8 mouse cellular contexts compared by ENCODE assay signal in genomic region chr17:70737424-70737823, GRCm38 (mm10).
A peak's percentile ranks its signal among the peaks of the same experiment; 100 is the strongest.
DNase-seq lines count a peak whose midpoint lies in the region; ATAC-seq lines count a peak whose summit lies in the region.

No protein-coding gene starts in this region.

- no peaks in the 10 kb centered on the region for H3K27me3 ChIP-seq in heart, embryonic 13.5 days (replicated peaks)
- H3K27me3 ChIP-seq in kidney, embryonic 16.5 days (ENCODE audit: insufficient read depth, low read length), result no peaks in the 10 kb centered on the region
- H3K27me3 ChIP-seq in liver, embryonic 12.5 days (replicated peaks), result no peaks in the 10 kb centered on the region

- H3K4me1 ChIP-seq in heart, embryonic 13.5 days, result peaks cover 25% of the 10 kb centered on the region
- peaks cover 20% of the 10 kb centered on the region for H3K4me1 ChIP-seq in kidney, embryonic 16.5 days (ENCODE audit: insufficient read depth, low read length)
- H3K4me1 ChIP-seq in liver, embryonic 12.5 days, result no peaks in the 10 kb centered on the region

- no peaks in the 10 kb centered on the region for H3K36me3 ChIP-seq in heart, embryonic 13.5 days
- no peaks in the 10 kb centered on the region for H3K36me3 ChIP-seq in kidney, embryonic 16.5 days (ENCODE audit: insufficient read depth, low read length)
- no peaks in the 10 kb centered on the region for H3K36me3 ChIP-seq in liver, embryonic 12.5 days

- ATAC-seq in heart, embryonic 13.5 days (ENCODE audit: extremely low read depth, insufficient number of reproducible peaks, low FRiP score, low TSS enrichment), result peak; percentile 48
- ATAC-seq in kidney, embryonic 16.5 days (ENCODE audit: low FRiP score, low TSS enrichment), result peak; percentile 80
- ATAC-seq in liver, embryonic 12.5 days, result no peak
- no peak for ATAC-seq in erythroblast, adult 5-6 weeks (replicated peaks; ENCODE audit: low FRiP score, poor library complexity, severe bottlenecking)

- peak overlapping the region; percentile 41 for H3K4me3 ChIP-seq in heart, embryonic 13.5 days
- H3K4me3 ChIP-seq in kidney, embryonic 16.5 days (ENCODE audit: low read length), result peak overlapping the region; percentile 39
- no peak overlapping the region for H3K4me3 ChIP-seq in liver, embryonic 12.5 days

- H3K9me3 ChIP-seq in heart, embryonic 13.5 days, result no peaks in the 10 kb centered on the region
- H3K9me3 ChIP-seq in kidney, embryonic 16.5 days (ENCODE audit: low read length), result no peaks in the 10 kb centered on the region
- H3K9me3 ChIP-seq in liver, embryonic 12.5 days (replicated peaks), result no peaks in the 10 kb centered on the region

- DNase-seq in 3T3-L1 (ENCODE audit: low read depth, low spot score), result peak; percentile 98
- DNase-seq in adrenal gland, adult 2 months, result peak; percentile 82
- DNase-seq in fibroblast of lung, adult 2 months (ENCODE audit: low read depth), result peak; percentile 82
- peak; percentile 60 for DNase-seq in neural tube, embryonic 10.5 days (ENCODE audit: extremely low spot score, low spot score)

- peak overlapping the region; percentile 38 for H3K9ac ChIP-seq in heart, embryonic 13.5 days
- H3K9ac ChIP-seq in kidney, embryonic 16.5 days (replicated peaks; ENCODE audit: low read length), result peak overlapping the region; percentile 64
- H3K9ac ChIP-seq in liver, embryonic 12.5 days, result no peak overlapping the region

- H3K4me2 ChIP-seq in heart, embryonic 13.5 days, result peak overlapping the region; percentile 73
- peak overlapping the region; percentile 76 for H3K4me2 ChIP-seq in kidney, embryonic 16.5 days (replicated peaks; ENCODE audit: low read depth, low read length)
- peak overlapping the region; percentile 45 for H3K4me2 ChIP-seq in liver, embryonic 12.5 days

- WGBS in heart, embryonic 13.5 days, result under 1% methylated on average over 6 of the region's 6 CpGs
- WGBS in kidney, embryonic 16.5 days, result 4% methylated on average over 6 of the region's 6 CpGs
- WGBS in liver, embryonic 12.5 days (ENCODE audit: insufficient replicate concordance), result 4% methylated on average over 6 of the region's 6 CpGs

- H3K27ac ChIP-seq in heart, embryonic 13.5 days (replicated peaks), result peak overlapping the region; percentile 81
- H3K27ac ChIP-seq in kidney, embryonic 16.5 days (ENCODE audit: low read length), result peak overlapping the region; percentile 90
- no peak overlapping the region for H3K27ac ChIP-seq in liver, embryonic 12.5 days

Comparison
In these comparisons a context has a peak if more than half of its experiments do, and no peak if none do; other contexts are left out.
1. ATAC-seq: peak in heart, embryonic 13.5 days (single experiment) and kidney, embryonic 16.5 days (single experiment); none in liver, embryonic 12.5 days (single experiment) and erythroblast, adult 5-6 weeks (single experiment).
2. Peak in every context shown above with its lines, with median percentiles within 50 percentile points of each other: DNase-seq and H3K4me2 ChIP-seq.